Mouse (Mus musculus) limb, embryonic 15.5 days (tissue): ENCODE measurements around the gene Mto1. TPM values are rescaled to one million over a fixed set of nuclear protein-coding genes. Genes with fewer than 3 reads are reported as not detected.
"Not testable (repeated sequence)": the region's sequence is repeated elsewhere in the genome, so short reads cannot be mapped to it uniquely, and the experiment has no call there.

Experiments used
- ATAC-seq: fragments of 200-750 bp; cut with Nextera tagmentation; 2 replicates; pipeline ENCODE4 v1.8.0; 2017; ENCODE audit warnings: low read depth, moderate TSS enrichment; ENCODE audit not compliant: insufficient number of reproducible peaks, low FRiP score, low TSS enrichment
- H3K27ac ChIP-seq: fragments of 300-500 bp; sonication (generic); 2 replicates; pipeline ENCODE4 v1.5.1; 2015; ENCODE audit warnings: moderate library complexity, mild to moderate bottlenecking, inconsistent platforms
- H3K27me3 ChIP-seq: fragments of 300-500 bp; sonication (generic); 2 replicates; pipeline ENCODE4 v1.6.1; 2015; ENCODE audit warnings: inconsistent platforms
- H3K36me3 ChIP-seq: fragments of 300-500 bp; sonication (generic); 2 replicates; pipeline ENCODE4 v1.6.1; 2015; ENCODE audit warnings: inconsistent platforms
- H3K4me1 ChIP-seq: fragments of 300-500 bp; sonication (generic); 2 replicates; pipeline ENCODE4 v1.6.1; 2015; ENCODE audit warnings: inconsistent platforms
- H3K4me2 ChIP-seq: fragments of 300-500 bp; sonication (generic); 2 replicates; pipeline ENCODE4 v1.6.1; 2015; ENCODE audit warnings: mild to moderate bottlenecking, inconsistent platforms
- H3K4me3 ChIP-seq: fragments of 300-500 bp; sonication (generic); 2 replicates; pipeline ENCODE4 v1.5.1; 2015; ENCODE audit warnings: mild to moderate bottlenecking, inconsistent platforms
- H3K9ac ChIP-seq: fragments of 300-500 bp; sonication (generic); 2 replicates; pipeline ENCODE4 v1.6.1; 2015; ENCODE audit warnings: inconsistent platforms
- H3K9me3 ChIP-seq: fragments of 300-500 bp; sonication (generic); 2 replicates; pipeline ENCODE4 v1.6.1; 2016; ENCODE audit warnings: inconsistent platforms
- WGBS: fragments of 180-500 bp; shearing (Covaris S2); methylation state at CpG from one replicate; pipeline ENCODE4 v1.1.7; 2015; 5-methylcytosine and 5-hydroxymethylcytosine counted together
- polyA plus RNA-seq: library from polyadenylated mRNA; unstranded; fragments of >200 nt; fragmentation: Nextera tagmentation; extraction: Ambion mirVana; gene quantifications from 2 replicates; pipeline ENCODE4 v1.2.1, GENCODE M21; 2015

The Mto1 gene
- polyA plus RNA-seq, 1 experiment from 2014 or later, result 21.2 TPM

DNA sequence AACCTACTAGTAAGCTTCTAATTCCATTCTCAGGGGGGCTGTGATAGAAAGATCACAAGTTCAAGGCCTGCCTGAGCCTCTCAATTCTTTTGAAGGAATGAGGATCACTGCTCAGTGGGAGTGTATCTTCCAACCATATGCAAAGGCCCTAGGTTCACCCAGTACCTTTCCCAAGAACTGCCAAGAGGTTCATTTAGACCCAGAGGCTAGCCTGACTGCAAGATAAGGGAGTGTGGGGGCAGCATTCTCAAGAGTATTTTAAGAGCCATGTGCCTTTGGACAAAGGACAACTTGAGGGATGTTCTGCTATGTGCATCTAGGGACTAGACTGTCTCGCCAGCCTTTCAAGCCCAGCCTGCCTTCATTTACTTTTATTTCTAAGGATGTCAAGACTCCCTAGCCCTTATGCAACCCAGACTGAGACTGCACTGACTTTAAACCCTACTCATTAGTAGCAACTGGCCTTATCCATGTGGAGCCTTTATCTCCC lies 28.6 kb downstream of the Mto1 start:
- no peak for ATAC-seq
- peaks cover 57% of the 10 kb centered on the region for H3K36me3 ChIP-seq
- 26% methylated on average over 1 of the region's 1 CpGs for WGBS

GRCm38 (mm10) chr9:78477021-78477551 lies 29.1 kb downstream of the Mto1 start:
- Histone ChIP-seq H3K4me2 (no peak overlapping the region), H3K9me3 (no peaks in the 10 kb centered on the region), H3K9ac (no peak overlapping the region), H3K27ac (peak overlapping the region; percentile 23), H3K4me3 (no peak overlapping the region), H3K27me3 (no peaks in the 10 kb centered on the region), H3K4me1 (peaks cover 5% of the 10 kb centered on the region; the same call in 1 of the 2 replicates), H3K36me3 (peaks cover 56% of the 10 kb centered on the region)
- no peak for ATAC-seq
- 6% methylated on average over 5 of the region's 5 CpGs for WGBS

More for the DNA sequence above, 28.6 kb downstream of the Mto1 start:
- H3K9ac ChIP-seq, result no peak overlapping the region
- H3K9me3 ChIP-seq, result no peaks in the 10 kb centered on the region
- H3K27ac ChIP-seq, result peak overlapping the region; percentile 23
- H3K4me1 ChIP-seq, result peaks cover 5% of the 10 kb centered on the region; the same call in 1 of the 2 replicates
- no peaks in the 10 kb centered on the region for H3K27me3 ChIP-seq
- no peak overlapping the region for H3K4me2 ChIP-seq
- H3K4me3 ChIP-seq, result no peak overlapping the region

DNA sequence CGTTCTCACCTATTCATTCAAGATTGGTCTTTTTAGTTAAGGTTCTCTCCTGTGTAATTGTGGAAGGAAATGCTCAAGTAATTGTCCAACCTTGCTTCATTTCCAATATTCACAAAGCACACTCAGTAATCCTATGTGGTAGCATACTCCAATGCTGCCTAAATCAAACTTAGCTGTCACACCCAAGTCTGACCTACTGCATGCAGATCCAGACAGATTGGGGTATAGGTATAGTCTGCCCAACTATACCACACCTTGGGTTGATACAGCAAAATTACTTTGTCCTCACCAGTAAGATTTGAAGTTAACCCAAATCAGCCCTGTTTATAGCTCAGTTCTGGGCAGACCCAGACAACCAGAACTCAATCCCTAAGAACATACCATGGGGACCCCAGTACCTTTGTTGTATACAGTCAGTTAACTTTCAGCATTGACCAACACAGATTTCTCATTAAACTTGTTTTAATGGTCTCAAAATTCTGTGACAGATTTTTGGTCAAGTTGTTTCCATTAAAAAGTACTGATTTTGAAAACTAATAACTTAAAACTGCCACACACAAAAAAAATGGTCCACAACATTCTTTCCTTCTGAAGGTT lies 30.1 kb downstream of the Mto1 start:
- H3K4me3 ChIP-seq, H3K9ac ChIP-seq, H3K9me3 ChIP-seq, H3K27ac ChIP-seq, H3K4me2 ChIP-seq, ATAC-seq, H3K27me3 ChIP-seq: not testable (repeated sequence)
- Histone ChIP-seq H3K36me3 (peaks cover 48% of the 10 kb centered on the region), H3K4me1 (peaks cover 11% of the 10 kb centered on the region; the same call in 1 of the 2 replicates)
- WGBS, result 52% methylated on average over 1 of the region's 1 CpGs

DNA sequence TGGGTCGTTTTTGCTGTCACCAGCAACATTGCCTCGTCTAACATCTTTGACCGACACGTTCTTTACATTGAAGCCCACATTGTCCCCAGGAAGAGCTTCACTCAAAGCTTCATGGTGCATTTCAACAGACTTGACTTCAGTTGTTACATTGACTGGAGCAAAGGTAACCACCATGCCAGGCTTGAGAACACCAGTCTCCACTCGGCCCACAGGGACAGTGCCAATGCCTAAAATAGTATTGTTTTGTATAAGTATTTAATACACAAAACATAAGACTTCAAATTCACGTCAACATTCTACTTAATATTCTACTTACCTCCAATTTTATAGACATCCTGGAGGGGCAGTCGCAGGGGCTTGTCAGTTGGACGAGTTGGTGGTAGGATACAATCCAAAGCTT lies 31.3 kb downstream of the Mto1 start:
- not testable (repeated sequence) for H3K9ac ChIP-seq, H3K27me3 ChIP-seq, H3K9me3 ChIP-seq, ATAC-seq
- peaks cover 11% of the 10 kb centered on the region; the same call in 1 of the 2 replicates for H3K4me1 ChIP-seq
- H3K36me3 ChIP-seq, result peaks cover 37% of the 10 kb centered on the region
- H3K4me2 ChIP-seq, result peak overlapping the region; percentile 51
- 28% methylated on average over 8 of the region's 8 CpGs for WGBS
- peak overlapping the region; percentile 33; the same call in 1 of the 2 replicates for H3K27ac ChIP-seq
- H3K4me3 ChIP-seq, result peak overlapping the region; percentile 89

DNA sequence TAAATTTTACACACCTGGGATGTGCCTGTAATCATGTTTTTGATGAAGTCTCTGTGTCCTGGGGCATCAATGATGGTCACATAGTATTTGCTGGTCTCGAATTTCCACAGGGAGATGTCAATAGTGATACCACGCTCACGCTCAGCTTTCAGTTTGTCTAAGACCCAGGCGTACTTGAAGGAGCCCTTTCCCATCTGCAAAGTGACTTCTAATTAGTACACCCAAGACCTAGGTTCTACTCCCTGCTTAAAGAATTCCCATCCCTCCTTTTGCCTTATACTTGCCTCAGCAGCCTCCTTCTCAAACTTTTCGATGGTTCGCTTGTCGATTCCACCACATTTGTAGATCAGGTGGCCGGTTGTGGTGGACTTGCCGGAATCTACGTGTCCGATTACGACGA lies 32.2 kb downstream of the Mto1 start:
- not testable (repeated sequence) for H3K9me3 ChIP-seq, ATAC-seq, H3K27me3 ChIP-seq
- H3K27ac ChIP-seq, result peak overlapping the region; percentile 99
- peaks cover 33% of the 10 kb centered on the region for H3K36me3 ChIP-seq
- H3K9ac ChIP-seq, result peak overlapping the region; percentile 100
- H3K4me1 ChIP-seq, result peaks cover 11% of the 10 kb centered on the region; the same call in 1 of the 2 replicates
- WGBS, result under 1% methylated on average over 13 of the region's 13 CpGs
- H3K4me3 ChIP-seq, result peak overlapping the region; percentile 89
- H3K4me2 ChIP-seq, result peak overlapping the region; percentile 51

DNA sequence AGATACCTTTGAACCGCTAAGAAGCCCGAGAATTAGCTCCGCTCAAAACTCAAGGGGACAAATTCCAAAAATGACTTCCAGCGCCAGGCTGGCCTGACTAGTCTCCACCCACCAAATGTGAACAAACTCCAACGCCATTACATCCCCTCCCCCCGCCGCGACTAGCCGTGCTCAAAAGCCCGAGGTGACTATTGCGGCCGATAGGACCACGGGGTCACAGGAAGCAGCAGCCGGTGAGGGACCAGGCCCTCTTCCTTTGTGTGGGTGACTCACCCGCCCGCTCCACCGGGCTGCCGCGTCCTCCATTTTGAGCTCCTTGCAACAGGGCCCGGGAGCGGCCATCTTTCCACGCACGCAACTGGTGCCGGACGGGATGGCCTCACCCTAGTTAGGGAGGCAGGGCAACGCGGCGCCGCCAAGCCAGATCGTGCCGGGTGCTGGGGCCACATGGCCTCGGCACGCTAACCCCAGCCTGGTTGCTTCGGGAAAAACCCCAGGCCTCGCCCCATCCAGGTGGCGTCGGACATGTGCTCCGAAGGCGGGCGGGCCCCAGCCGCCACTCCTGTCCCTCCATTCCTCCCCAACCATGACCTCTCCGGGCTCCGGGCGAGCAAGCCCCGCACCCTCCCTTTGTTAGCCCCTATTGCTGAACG lies 32.8 kb downstream of the Mto1 start:
- H3K9me3 ChIP-seq, result no peaks in the 10 kb centered on the region
- H3K4me3 ChIP-seq, result peak overlapping the region; percentile 89
- H3K27me3 ChIP-seq, result no peaks in the 10 kb centered on the region
- 0% methylated on average over 42 of the region's 46 CpGs for WGBS
- peaks cover 11% of the 10 kb centered on the region; the same call in 1 of the 2 replicates for H3K4me1 ChIP-seq
- H3K36me3 ChIP-seq, result peaks cover 33% of the 10 kb centered on the region
- peak overlapping the region; percentile 99 for H3K27ac ChIP-seq
- peak overlapping the region; percentile 51 for H3K4me2 ChIP-seq
- peak overlapping the region; percentile 100 for H3K9ac ChIP-seq
- peak; percentile 8; the same call in 1 of the 2 replicates for ATAC-seq

DNA sequence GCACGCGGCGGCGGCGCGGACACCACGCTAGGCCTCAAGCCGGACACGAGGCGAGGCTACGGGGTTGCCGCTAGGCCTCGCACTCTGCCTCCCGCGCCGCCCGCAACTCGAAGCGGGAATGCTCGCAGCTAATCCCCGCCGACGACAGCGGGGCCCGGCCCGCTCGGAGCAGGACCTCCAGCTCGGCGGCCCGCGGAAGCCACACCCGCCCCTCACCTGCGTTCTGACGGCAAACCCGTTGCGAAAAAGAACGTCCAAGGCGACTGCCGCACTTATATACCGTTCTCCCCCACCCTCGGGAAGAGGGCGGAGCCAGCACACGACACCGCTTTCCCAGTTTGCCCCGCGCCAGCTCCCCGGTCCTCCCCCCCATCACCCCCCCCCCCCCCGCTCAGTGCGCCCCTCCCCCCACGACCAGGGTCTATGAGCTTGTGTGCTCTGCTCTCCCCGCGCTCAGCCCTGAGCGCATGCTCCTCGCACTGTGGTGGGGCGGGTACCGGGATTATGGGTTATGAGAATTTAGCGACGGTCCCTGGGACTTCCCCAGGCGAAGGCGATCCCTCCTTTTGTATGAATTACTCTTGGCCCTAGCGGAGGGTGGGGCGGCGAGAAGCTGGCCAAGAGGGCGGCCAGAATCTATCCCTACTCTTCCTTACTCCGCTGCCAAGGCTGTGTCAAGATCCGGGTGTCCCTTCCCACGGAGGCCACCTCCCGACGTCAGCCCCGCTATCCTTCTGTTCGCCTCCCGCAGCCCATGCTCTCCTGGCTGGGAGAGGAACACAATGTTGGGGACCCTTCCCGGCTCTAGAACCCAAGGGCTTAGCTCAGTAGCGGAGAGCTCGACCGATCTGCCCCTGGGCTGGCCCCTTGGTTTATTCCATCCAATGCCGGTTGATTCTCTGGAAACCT lies 33.7 kb downstream of the Mto1 start:
- peak; percentile 99 for ATAC-seq
- Histone ChIP-seq H3K9me3 (no peaks in the 10 kb centered on the region), H3K4me1 (peaks cover 11% of the 10 kb centered on the region; the same call in 1 of the 2 replicates), H3K27me3 (no peaks in the 10 kb centered on the region), H3K9ac (peak overlapping the region; percentile 100), H3K36me3 (peaks cover 28% of the 10 kb centered on the region), H3K27ac (peak overlapping the region; percentile 99), H3K4me3 (peak overlapping the region; percentile 89), H3K4me2 (peak overlapping the region; percentile 56)
- WGBS, result 2% methylated on average over 64 of the region's 77 CpGs

DNA sequence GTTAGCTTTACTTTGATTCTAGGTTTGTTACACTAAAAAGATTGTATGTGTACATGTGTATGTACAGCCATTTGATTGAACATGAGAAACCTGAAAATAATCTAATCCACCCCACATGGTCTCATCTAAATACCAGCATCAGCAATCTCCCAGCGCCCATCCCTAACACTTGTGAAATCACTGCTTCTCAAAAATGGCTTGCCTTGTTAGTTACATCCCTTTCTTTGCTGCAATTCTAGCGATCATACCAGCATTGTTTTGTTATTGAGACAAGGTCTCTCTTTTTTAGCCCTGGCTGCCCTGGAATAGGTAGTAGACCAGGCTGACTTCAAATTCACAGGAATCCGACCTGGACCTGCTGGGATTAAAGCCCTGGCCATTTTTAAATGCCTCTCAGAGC lies 34.4 kb downstream of the Mto1 start:
- peaks cover 20% of the 10 kb centered on the region for H3K36me3 ChIP-seq
- H3K9ac ChIP-seq, result peak overlapping the region; percentile 54
- no peaks in the 10 kb centered on the region for H3K9me3 ChIP-seq
- peak overlapping the region; percentile 51 for H3K4me3 ChIP-seq
- H3K27me3 ChIP-seq, result no peaks in the 10 kb centered on the region
- H3K4me2 ChIP-seq, result peak overlapping the region; percentile 56
- peak overlapping the region; percentile 98 for H3K27ac ChIP-seq
- ATAC-seq, result no peak
- 8% methylated on average over 3 of the region's 3 CpGs for WGBS
- H3K4me1 ChIP-seq, result peaks cover 11% of the 10 kb centered on the region; the same call in 1 of the 2 replicates

- no peaks in the 10 kb centered on the region for H3K9me3 ChIP-seq
- WGBS, result 60% methylated on average over 3 of the region's 3 CpGs
- H3K9ac ChIP-seq, result no peak overlapping the region
- H3K4me1 ChIP-seq, result peaks cover 13% of the 10 kb centered on the region; the same call in 1 of the 2 replicates
- no peak overlapping the region for H3K4me3 ChIP-seq
- no peak overlapping the region for H3K4me2 ChIP-seq
- H3K27me3 ChIP-seq, result no peaks in the 10 kb centered on the region
- no peak overlapping the region for H3K27ac ChIP-seq
- 0 out of 2 replicates have a peak, but pooled peaks cover 3% of the 10 kb centered on the region for H3K36me3 ChIP-seq
- no peak for ATAC-seq
Observed at GRCm38 (mm10) chr9:78484660-78485059, 36.7 kb downstream of the Mto1 start.

DNA sequence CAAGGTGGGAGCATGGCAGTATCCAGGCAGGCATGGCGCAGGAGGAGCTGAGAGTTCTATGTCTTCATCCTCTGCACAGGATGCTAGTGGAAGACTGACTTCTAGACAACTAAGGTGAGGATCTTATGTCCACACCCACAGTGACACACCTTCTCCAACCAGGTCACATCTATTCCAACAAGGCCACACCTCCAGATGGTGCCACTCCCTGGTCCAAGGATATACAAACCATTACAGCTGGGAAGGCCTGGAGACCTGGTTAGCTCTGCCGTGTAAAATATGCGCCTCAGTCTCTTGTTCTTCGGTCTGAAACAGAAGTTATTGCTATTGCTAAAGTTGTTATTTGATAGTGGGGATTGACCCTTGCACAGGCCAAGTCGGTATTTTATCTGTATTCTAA lies 40.0 kb downstream of the Mto1 start:
- ATAC-seq, result not testable (repeated sequence)

DNA sequence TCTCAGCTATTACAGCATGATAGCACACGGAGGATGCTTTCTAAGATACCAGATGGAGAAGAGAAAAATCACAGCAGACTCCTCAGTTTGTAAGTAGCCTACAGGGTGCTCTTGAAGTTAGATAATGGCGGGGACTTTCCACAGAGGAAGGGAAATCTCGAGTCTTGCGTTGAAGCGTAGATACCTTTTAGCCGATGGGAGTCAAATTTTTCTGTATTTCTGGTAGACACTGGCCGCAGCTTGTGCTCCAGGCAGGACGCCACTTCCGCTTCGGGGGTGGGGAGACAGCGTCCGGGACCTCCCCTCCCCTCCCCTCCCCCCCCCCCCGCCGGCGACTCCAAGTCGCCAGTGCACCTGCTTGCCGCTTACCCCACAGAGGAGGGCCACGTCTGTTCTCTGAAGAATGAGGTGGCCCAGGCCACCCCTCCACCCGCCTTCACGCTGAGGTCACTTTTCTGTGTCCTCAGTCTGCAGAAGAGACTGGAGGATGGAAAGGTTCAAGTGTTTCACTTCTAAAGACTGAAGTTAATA lies 40.9 kb downstream of the Mto1 start, which contains the start of gene Eef1a1:
TSS of gene Eef1a1 (minus strand) at position 262 of the 531 bp plus-strand sequence.
- H3K4me3 ChIP-seq, result peak within 1 kb of the TSS; percentile 40
- peak within 1 kb of the TSS; percentile 57 for H3K27ac ChIP-seq
- no peak for ATAC-seq
- no peaks in the 10 kb centered on the region for H3K27me3 ChIP-seq
- no peaks in the 10 kb centered on the region for H3K36me3 ChIP-seq
- H3K4me2 ChIP-seq, result peak within 1 kb of the TSS; percentile 62
- H3K4me1 ChIP-seq, result peaks cover 7% of the 10 kb centered on the region; the same call in 1 of the 2 replicates
- 1% methylated on average over 19 of the region's 20 CpGs for WGBS
- no peaks in the 10 kb centered on the region for H3K9me3 ChIP-seq
- H3K9ac ChIP-seq, result peak within 1 kb of the TSS; percentile 33; the same call in 1 of the 2 replicates

More for the DNA sequence above, 40.0 kb downstream of the Mto1 start:
- H3K36me3 ChIP-seq, H3K27me3 ChIP-seq, H3K4me1 ChIP-seq, H3K4me3 ChIP-seq, H3K27ac ChIP-seq, H3K9me3 ChIP-seq, H3K4me2 ChIP-seq, H3K9ac ChIP-seq: not testable (repeated sequence)
- 93% methylated on average over 5 of the region's 5 CpGs for WGBS
